Mouse (Mus musculus) neural tube, postnatal 0 days (tissue): ENCODE results near the gene Txndc2. TPM values are rescaled to one million over a fixed set of nuclear protein-coding genes. Genes with fewer than 3 reads are reported as not detected.

Experiments used
- polyA plus RNA-seq: library from polyadenylated mRNA; unstranded; fragments of >200 nt; fragmentation: Nextera tagmentation; extraction: Ambion mirVana; gene quantifications from 2 replicates; pipeline ENCODE4 v1.2.1, GENCODE M21; 2015

Txndc2 gene
- 0.19 TPM in 1 of 2 replicates, not detected in the other for polyA plus RNA-seq

GRCm38 (mm10) chr17:65641734-65642218 lies at the start of gene Txndc2:
TSS of gene Txndc2 (minus strand) at chr17:65642168.

GRCm38 (mm10) chr17:65613463-65614412 lies 28.2 kb downstream of the Txndc2 start, which contains the start of gene Vapa:
TSS of gene Vapa (minus strand) at chr17:65613555.

Other genes with a start within 250 kb of the Txndc2 start
- gene Tmem232, start 101.4 kb downstream of the Txndc2 start, polyA plus RNA-seq: 2.5 and 3.6 TPM in 2 replicates
- 303 and 325 TPM in 2 replicates for gene Vapa, start 28.6 kb downstream of the Txndc2 start, polyA plus RNA-seq
- gene Rab31, start 130.6 kb upstream of the Txndc2 start, polyA plus RNA-seq: 53.1 and 53.6 TPM in 2 replicates
- 24.3 and 25.6 TPM in 2 replicates for gene Ppp4r1, start 140.4 kb upstream of the Txndc2 start, polyA plus RNA-seq
- gene Ralbp1, start 243.6 kb upstream of the Txndc2 start, polyA plus RNA-seq: 65.1 and 76.3 TPM in 2 replicates